Mouse (Mus musculus): ENCODE data around the gene Lrrc74b.

GRCm38 (mm10) chr16:17529981-17530586 is 31.0 kb downstream of the Lrrc74b start:
- TF ChIP-seq CTCF (IDR thresholded peaks at IDR 0.05; ENCODE audit: extremely low read depth, insufficient read depth, insufficient read length, insufficient replicate concordance), result no peak
- TF ChIP-seq POLR2A (IDR thresholded peaks at IDR 0.05; ENCODE audit: low read depth, low read length), result no peak
